Mouse (Mus musculus) colon, adult 2 months (tissue): Measurements from ENCODE around the gene Gm21149. TPM values are rescaled to one million over a fixed set of nuclear protein-coding genes. Genes with fewer than 3 reads are reported as not detected.

Experiments
- polyA plus RNA-seq: library from polyadenylated mRNA; depleted of rRNA; stranded (reverse); fragments of >200 nt; gene quantifications from 2 replicates; pipeline ENCODE4 v1.2.3, GENCODE M21; 2012; rRNA removed

Gene Gm21149
- polyA plus RNA-seq, result not detected in 2 replicates

GRCm38 (mm10) chr5:15476423-15476822 is at the start of gene Gm21149:
Gene Gm21149 (minus strand): TSS chr5:15476523.

Other genes with a start within 250 kb of the Gm21149 start
- 0.13 and 0.25 TPM in 2 replicates for gene Gm21190, start 52.7 kb upstream of the Gm21149 start, polyA plus RNA-seq
- not detected in 2 replicates for gene Gm21083, start 100.8 kb upstream of the Gm21149 start, polyA plus RNA-seq
- gene Speer4d, start 142.5 kb upstream of the Gm21149 start, polyA plus RNA-seq, result not detected in 2 replicates
- gene 4930572O03Rik, start 180.5 kb upstream of the Gm21149 start, polyA plus RNA-seq, result not detected in 2 replicates
- gene Speer4c, start 237.7 kb upstream of the Gm21149 start, polyA plus RNA-seq, result not detected in 2 replicates